Mouse (Mus musculus) liver, postnatal 0 days (tissue): ENCODE results near the gene Acoxl. TPM values are rescaled to one million over a fixed set of nuclear protein-coding genes. Genes with fewer than 3 reads are reported as not detected.
A peak's percentile ranks its signal among the peaks of the same experiment; 100 is the strongest.

ENCODE experiments used
- ATAC-seq: fragments of 200-750 bp; cut with Nextera tagmentation; 2 replicates; pipeline ENCODE4 v1.8.0; 2017; ENCODE audit warnings: mild to moderate bottlenecking, moderate library complexity
- DNase-seq: peaks from one replicate; pipeline ENCODE4 v3.0.0-alpha.2; 2016
- H3K27ac ChIP-seq: fragments of 300-500 bp; sonication (generic); 2 replicates; pipeline ENCODE4 v1.5.1; 2014; ENCODE audit warnings: antibody characterized with exemption, moderate library complexity, mild to moderate bottlenecking, low read depth
- H3K27me3 ChIP-seq: fragments of 300-500 bp; sonication (generic); 2 replicates; pipeline ENCODE4 v1.6.1; 2014; ENCODE audit warnings: low read length, control low read depth, mixed read lengths; ENCODE audit not compliant: insufficient read depth
- H3K36me3 ChIP-seq: fragments of 300-500 bp; sonication (generic); replicated peaks from 2 replicates; pipeline ENCODE4 v1.6.1; 2014; ENCODE audit warnings: mild to moderate bottlenecking, control low read depth, low read length, moderate library complexity, mixed read lengths; ENCODE audit not compliant: insufficient read depth
- H3K4me1 ChIP-seq: fragments of 300-500 bp; sonication (generic); 2 replicates; pipeline ENCODE4 v1.6.1; 2014; ENCODE audit warnings: antibody characterized with exemption, mild to moderate bottlenecking, control low read depth; ENCODE audit not compliant: insufficient read depth
- H3K4me2 ChIP-seq: fragments of 300-500 bp; sonication (generic); 2 replicates; pipeline ENCODE4 v1.6.1; 2014; ENCODE audit warnings: low read depth, mild to moderate bottlenecking, low read length, moderate library complexity, mixed read lengths
- H3K4me3 ChIP-seq: fragments of 300-500 bp; sonication (generic); 2 replicates; pipeline ENCODE4 v1.5.1; 2014; ENCODE audit warnings: low read depth, low read length
- H3K9ac ChIP-seq: fragments of 300-500 bp; sonication (generic); replicated peaks from 2 replicates; pipeline ENCODE4 v1.6.1; 2014; ENCODE audit warnings: mild to moderate bottlenecking, moderate library complexity
- H3K9me3 ChIP-seq: fragments of 300-500 bp; sonication (generic); 2 replicates; pipeline ENCODE4 v1.6.1; 2016; ENCODE audit warnings: mild to moderate bottlenecking, control low read depth, low read length, mixed read lengths
- CTCF ChIP-seq: sonication (generic); IDR thresholded peaks from 2 replicates; pipeline ENCODE4 v1.5.1; 2016; ENCODE audit warnings: antibody characterized with exemption, low read depth
- EP300 ChIP-seq: IDR thresholded peaks from 2 replicates; pipeline ENCODE4 v1.6.1; 2016; ENCODE audit warnings: antibody characterized with exemption, low read depth, mild to moderate bottlenecking
- WGBS: fragments of 180-500 bp; shearing (Covaris S2); extraction: QIAGEN DNeasy Blood & Tissue Kit; methylation state at CpG from one replicate; pipeline ENCODE4 v1.1.7; 2014; ENCODE audit not compliant: insufficient replicate concordance; 5-methylcytosine and 5-hydroxymethylcytosine counted together
- polyA plus RNA-seq: library from polyadenylated mRNA; unstranded; fragments of >200 nt; fragmentation: Nextera tagmentation; extraction: Ambion mirVana; gene quantifications from 2 replicates; pipeline ENCODE4 v1.2.1, GENCODE M21; 2015

Acoxl gene
- polyA plus RNA-seq, 1 experiment from 2014 or later: 0.05 TPM

DNA sequence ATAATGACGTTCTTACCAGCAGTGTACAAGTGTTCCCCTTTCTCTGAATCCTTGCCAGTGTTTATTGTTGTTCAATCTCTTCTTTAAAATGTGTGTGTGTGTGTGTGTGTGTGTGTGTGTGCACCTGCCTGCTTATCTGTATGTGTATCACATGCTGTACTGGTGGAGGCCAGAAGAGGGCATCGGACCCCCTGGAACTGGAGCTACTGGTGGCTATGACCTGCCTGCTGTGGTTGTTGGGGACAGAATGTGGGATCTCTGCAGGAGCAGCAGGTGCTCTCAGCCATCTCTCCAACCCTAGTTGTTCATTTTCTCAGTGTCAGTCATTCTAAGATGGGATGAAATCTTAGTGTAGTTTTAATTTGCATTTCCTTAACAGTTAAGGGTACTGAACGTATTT is 98.4 kb downstream of the Acoxl start:
- peak; percentile 41 for TF ChIP-seq CTCF
- TF ChIP-seq EP300: no peak
- H3K4me1 ChIP-seq: no peaks in the 10 kb centered on the region
- no peaks in the 10 kb centered on the region for H3K36me3 ChIP-seq
- H3K9me3 ChIP-seq: no peaks in the 10 kb centered on the region
- ATAC-seq: no peak
- DNase-seq: peak; percentile 22
- 81% methylated on average over 3 of the region's 3 CpGs for WGBS
- H3K4me2 ChIP-seq: no peak overlapping the region
- no peak overlapping the region for H3K27ac ChIP-seq
- H3K9ac ChIP-seq: no peak overlapping the region
- no peaks in the 10 kb centered on the region for H3K27me3 ChIP-seq
- H3K4me3 ChIP-seq: no peak overlapping the region

DNA sequence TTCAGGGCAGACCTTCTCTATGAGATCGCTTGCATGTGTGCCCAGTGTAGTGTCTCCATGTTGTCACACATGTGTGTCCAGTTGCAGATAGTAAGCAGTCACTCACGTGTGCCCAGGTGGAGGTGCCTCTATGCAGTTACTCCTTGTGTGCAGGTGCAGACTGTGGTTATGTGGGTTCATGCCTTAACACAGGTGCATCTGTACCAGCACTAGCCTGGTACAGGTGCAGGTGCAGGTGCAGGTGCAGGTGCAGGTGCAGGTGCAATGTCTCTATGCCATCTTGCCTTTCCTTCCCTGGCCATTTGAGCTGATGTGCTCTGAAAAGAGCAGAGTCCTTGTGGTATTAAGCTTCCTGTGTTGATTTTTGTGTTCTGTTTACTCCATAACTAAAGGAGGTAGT is 100.5 kb downstream of the Acoxl start:
- WGBS: 77% methylated on average over 2 of the region's 2 CpGs

DNA sequence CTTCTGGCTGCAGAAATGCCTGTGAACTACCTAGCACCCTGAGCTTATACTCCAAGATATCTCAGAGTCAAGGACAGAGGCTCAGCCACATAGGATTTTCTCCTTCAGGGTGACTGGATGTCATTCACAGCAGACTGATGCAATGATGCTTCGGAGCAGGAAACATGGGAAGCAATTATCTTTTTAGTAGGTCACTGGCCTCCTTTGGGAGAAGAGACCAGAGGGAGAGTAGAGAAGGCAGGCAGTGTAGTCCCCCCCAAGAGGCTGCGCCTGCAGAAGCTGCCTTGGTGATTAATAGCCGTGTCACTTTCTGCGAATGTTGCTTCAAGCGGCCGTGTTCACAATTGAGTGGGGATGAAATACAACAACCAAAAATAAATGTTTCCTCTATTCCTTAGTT is 121.9 kb downstream of the Acoxl start:
- no peaks in the 10 kb centered on the region for H3K4me1 ChIP-seq
- no peak overlapping the region for H3K9ac ChIP-seq
- no peak overlapping the region for H3K4me3 ChIP-seq
- no peak overlapping the region for H3K27ac ChIP-seq
- TF ChIP-seq CTCF (no peak), EP300 (no peak)
- H3K27me3 ChIP-seq: no peaks in the 10 kb centered on the region
- DNase-seq: no peak
- WGBS: 54% methylated on average over 6 of the region's 6 CpGs
- H3K9me3 ChIP-seq: no peaks in the 10 kb centered on the region
- H3K36me3 ChIP-seq: no peaks in the 10 kb centered on the region
- ATAC-seq: no peak
- no peak overlapping the region for H3K4me2 ChIP-seq

More for the DNA sequence above, 100.5 kb downstream of the Acoxl start:
- H3K36me3 ChIP-seq: no peaks in the 10 kb centered on the region
- H3K4me1 ChIP-seq: no peaks in the 10 kb centered on the region
- TF ChIP-seq CTCF: no peak
- no peak for TF ChIP-seq EP300
- no peaks in the 10 kb centered on the region for H3K27me3 ChIP-seq
- no peak for ATAC-seq
- H3K4me2 ChIP-seq: no peak overlapping the region
- DNase-seq: no peak
- H3K27ac ChIP-seq: no peak overlapping the region
- H3K4me3 ChIP-seq: no peak overlapping the region
- H3K9me3 ChIP-seq: no peaks in the 10 kb centered on the region
- H3K9ac ChIP-seq: no peak overlapping the region

DNA sequence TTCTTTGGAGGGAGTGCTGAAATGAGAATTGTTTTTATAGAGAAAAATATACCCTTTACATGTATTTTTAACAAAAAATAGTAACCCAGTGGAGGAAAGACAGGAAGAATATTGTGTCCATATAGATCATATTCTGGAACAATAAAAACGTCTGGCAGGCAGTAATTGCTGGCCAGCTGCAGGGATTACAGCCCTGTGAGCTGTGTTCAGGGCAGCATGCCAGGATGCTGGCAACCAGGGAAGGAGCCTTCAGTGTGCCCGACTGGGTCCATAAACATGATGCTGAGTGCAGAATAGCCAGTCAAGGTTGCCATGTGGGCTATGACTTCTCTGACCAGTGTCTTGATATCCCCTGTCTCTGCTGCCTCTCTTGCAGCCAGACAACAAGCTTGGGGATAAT is 122.5 kb downstream of the Acoxl start:
- ATAC-seq: no peak
- H3K27ac ChIP-seq: no peak overlapping the region
- TF ChIP-seq EP300 (no peak), CTCF (no peak)
- no peak for DNase-seq
- no peak overlapping the region for H3K9ac ChIP-seq
- no peaks in the 10 kb centered on the region for H3K36me3 ChIP-seq
- 49% methylated on average over 2 of the region's 2 CpGs for WGBS
- H3K4me1 ChIP-seq: no peaks in the 10 kb centered on the region
- no peak overlapping the region for H3K4me2 ChIP-seq
- no peaks in the 10 kb centered on the region for H3K27me3 ChIP-seq
- no peaks in the 10 kb centered on the region for H3K9me3 ChIP-seq
- H3K4me3 ChIP-seq: no peak overlapping the region

DNA sequence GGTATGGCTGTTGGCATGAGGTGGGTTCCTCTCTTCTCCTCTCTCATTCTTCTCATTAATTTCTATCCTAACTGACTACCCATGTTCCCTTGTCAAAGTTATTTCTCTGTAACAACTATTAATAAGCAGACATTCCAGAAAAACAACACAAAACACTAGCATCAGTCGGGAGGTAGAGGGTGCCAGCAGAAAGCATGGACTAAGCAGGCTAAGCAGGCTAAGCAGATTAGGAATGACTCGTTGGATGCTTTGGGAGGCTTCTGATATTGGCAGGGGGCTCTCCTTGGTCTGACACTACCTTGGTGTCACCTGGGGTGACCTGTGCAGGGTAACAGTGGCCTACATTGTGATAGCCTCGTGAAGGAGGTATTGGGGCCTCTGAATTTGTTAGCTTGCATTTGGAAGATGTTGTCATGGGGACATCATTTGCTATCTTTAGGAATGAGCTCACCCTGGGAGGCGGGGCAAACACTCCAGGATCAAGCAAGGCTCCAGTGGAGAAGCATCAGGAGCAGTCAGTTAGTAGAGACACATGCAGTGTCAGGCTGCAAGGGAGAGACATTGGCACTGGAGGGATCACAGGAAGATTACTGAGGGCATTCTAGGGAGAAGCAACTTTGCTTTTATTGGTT is 123.2 kb downstream of the Acoxl start:
- Histone ChIP-seq H3K9ac (no peak overlapping the region), H3K27me3 (no peaks in the 10 kb centered on the region), H3K4me1 (no peaks in the 10 kb centered on the region), H3K36me3 (no peaks in the 10 kb centered on the region), H3K27ac (no peak overlapping the region), H3K4me3 (no peak overlapping the region), H3K9me3 (no peaks in the 10 kb centered on the region), H3K4me2 (no peak overlapping the region)
- no peak for ATAC-seq
- WGBS: 44% methylated on average over 4 of the region's 4 CpGs
- no peak for DNase-seq
- TF ChIP-seq CTCF (no peak), EP300 (no peak)

DNA sequence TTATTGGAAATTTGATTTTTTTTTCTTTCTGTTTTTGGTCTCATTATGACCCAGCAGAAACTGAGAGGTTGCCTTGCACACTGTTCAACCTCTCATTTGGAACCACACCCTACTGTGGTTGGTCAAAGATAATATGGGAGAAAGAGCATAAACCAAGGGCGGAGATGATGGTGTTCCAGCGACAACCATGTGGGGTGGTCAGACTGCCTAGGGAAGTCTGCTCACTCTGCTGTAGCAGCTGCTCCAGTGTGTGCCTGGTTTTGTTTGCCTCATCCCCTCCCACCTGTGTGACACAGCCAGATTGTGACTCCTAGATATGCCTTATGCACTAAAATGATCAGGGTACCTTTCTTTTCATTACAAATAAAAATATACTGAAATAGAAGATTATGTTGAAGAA is 130.3 kb downstream of the Acoxl start:
- ATAC-seq (no peak), DNase-seq (no peak)
- Histone ChIP-seq H3K9ac (no peak overlapping the region), H3K4me2 (no peak overlapping the region), H3K4me3 (no peak overlapping the region), H3K27me3 (no peaks in the 10 kb centered on the region), H3K4me1 (no peaks in the 10 kb centered on the region), H3K27ac (no peak overlapping the region), H3K9me3 (no peaks in the 10 kb centered on the region), H3K36me3 (no peaks in the 10 kb centered on the region)
- TF ChIP-seq EP300 (no peak), CTCF (no peak)
- 59% methylated on average over 2 of the region's 2 CpGs for WGBS

DNA sequence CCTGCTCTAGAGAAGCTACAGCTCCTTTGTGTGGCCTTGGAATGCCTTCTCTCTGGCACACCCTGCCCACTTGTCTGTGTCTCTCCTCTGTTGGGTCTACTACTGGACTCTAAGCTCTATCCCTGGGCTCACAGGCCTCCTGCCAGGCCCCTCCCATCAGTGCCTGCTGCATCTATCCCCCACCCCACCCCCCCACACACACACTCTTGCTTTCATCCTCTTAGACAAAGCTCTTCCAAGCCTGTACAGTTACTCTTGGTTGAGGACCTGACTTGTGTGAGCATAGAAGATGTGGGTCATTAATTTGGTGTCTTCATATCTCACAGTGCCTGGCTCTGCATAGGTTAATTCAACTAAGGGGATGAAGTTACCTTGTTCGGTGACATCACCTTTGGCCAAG is 137.6 kb downstream of the Acoxl start:
- TF ChIP-seq CTCF: no peak
- TF ChIP-seq EP300: no peak
- H3K4me3 ChIP-seq: no peak overlapping the region
- no peak overlapping the region for H3K4me2 ChIP-seq
- no peaks in the 10 kb centered on the region for H3K36me3 ChIP-seq
- no peaks in the 10 kb centered on the region for H3K27me3 ChIP-seq
- ATAC-seq (no peak), DNase-seq (no peak)
- no peak overlapping the region for H3K27ac ChIP-seq
- H3K9ac ChIP-seq: no peak overlapping the region
- H3K4me1 ChIP-seq: no peaks in the 10 kb centered on the region; the same call in 1 of the 2 replicates
- H3K9me3 ChIP-seq: no peaks in the 10 kb centered on the region
- WGBS: 87% methylated on average over 1 of the region's 1 CpGs
